9 mouse cellular contexts compared by ENCODE assay signal in genomic region chr7:99375455-99375854, GRCm38 (mm10). TPM values are rescaled to one million over a fixed set of nuclear protein-coding genes. Genes with fewer than 3 reads are reported as not detected.
A peak's percentile ranks its signal among the peaks of the same experiment; 100 is the strongest.
DNase-seq lines count a peak whose midpoint lies in the region; ATAC-seq and TF ChIP-seq lines count a peak whose summit lies in the region.
"Had no signal": no experiment of that assay in that cellular context is flagged by ENCODE, and none has a peak within 500 bp of the region (broad histone marks: within the 10 kb centered on the region; RNA-seq: fewer than 3 reads in every experiment).

No protein-coding gene starts in this region.

- H3K27me3 ChIP-seq in kidney, embryonic 16.5 days (ENCODE audit: insufficient read depth, low read length) = 0 out of 2 replicates have a peak, but pooled peaks cover 4% of the 10 kb centered on the region
- no peaks in the 10 kb centered on the region; the same call in 1 of the 2 replicates for H3K27me3 ChIP-seq in liver, postnatal 0 days (ENCODE audit: insufficient read depth, low read length)

- H3K4me2 ChIP-seq in kidney, embryonic 16.5 days (replicated peaks; ENCODE audit: low read depth, low read length) = no peak overlapping the region
- no peak overlapping the region for H3K4me2 ChIP-seq in liver, postnatal 0 days (ENCODE audit: low read depth, low read length)

- H3K4me1 ChIP-seq in kidney, embryonic 16.5 days (ENCODE audit: insufficient read depth, low read length) = peaks cover 12% of the 10 kb centered on the region; the same call in 1 of the 2 replicates
- H3K4me1 ChIP-seq in liver, postnatal 0 days (ENCODE audit: insufficient read depth) = peaks cover under 1% of the 10 kb centered on the region

- TF ChIP-seq CTCF in liver, postnatal 0 days (IDR thresholded peaks at IDR 0.05; ENCODE audit: low read depth) = peak; percentile 85

- WGBS in kidney, embryonic 16.5 days = 7% methylated on average over 4 of the region's 4 CpGs
- WGBS in liver, postnatal 0 days (ENCODE audit: insufficient replicate concordance) = 8% methylated on average over 4 of the region's 4 CpGs

- DNase-seq in kidney, adult 9 months = peak; percentile 82
- DNase-seq in MEL-GATA-1-ER (ENCODE audit: extremely low read depth, low read depth) = peak; percentile 25
- peak; percentile 63 for DNase-seq in cerebellum, adult 9-11 months
- peak; percentile 88 for DNase-seq in induced T-regulatory cell, adult 2 months (ENCODE audit: low read depth)
- DNase-seq in liver, postnatal 0 days = peak; percentile 82
- DNase-seq in right cerebral cortex, postnatal 4 days = peak; percentile 90
- no peak for DNase-seq in Muller cell, postnatal 12 days (ENCODE audit: inconsistent ontology term)

- no peak for ATAC-seq in kidney, embryonic 16.5 days (ENCODE audit: low FRiP score, low TSS enrichment)
- ATAC-seq in liver, postnatal 0 days = no peak

- TF ChIP-seq EP300 in liver, postnatal 0 days (IDR thresholded peaks at IDR 0.05; ENCODE audit: low read depth) = no peak

- no peak overlapping the region for H3K27ac ChIP-seq in kidney, embryonic 16.5 days (ENCODE audit: low read length)
- no peak overlapping the region for H3K27ac ChIP-seq in liver, postnatal 0 days (ENCODE audit: low read depth)

- no peaks in the 10 kb centered on the region for H3K36me3 ChIP-seq in kidney, embryonic 16.5 days (ENCODE audit: insufficient read depth, low read length)
- H3K36me3 ChIP-seq in liver, postnatal 0 days (replicated peaks; ENCODE audit: insufficient read depth, low read length) = no peaks in the 10 kb centered on the region

- no peak overlapping the region for H3K9ac ChIP-seq in kidney, embryonic 16.5 days (replicated peaks; ENCODE audit: low read length)
- H3K9ac ChIP-seq in liver, postnatal 0 days (replicated peaks) = no peak overlapping the region

- H3K9me3 ChIP-seq in kidney, embryonic 16.5 days (ENCODE audit: low read length) = no peaks in the 10 kb centered on the region
- no peaks in the 10 kb centered on the region for H3K9me3 ChIP-seq in liver, postnatal 0 days (ENCODE audit: low read length)

- no peak overlapping the region for H3K4me3 ChIP-seq in kidney, embryonic 16.5 days (ENCODE audit: low read length)
- no peak overlapping the region for H3K4me3 ChIP-seq in liver, postnatal 0 days (ENCODE audit: low read depth, low read length)
- H3K4me3 ChIP-seq: erythroblast, embryonic 14.5 days had no signal

RNA-seq across cellular contexts. Expression of gene Gdpd5, which starts 5.8 kb away (rescaled TPM):
- polyA plus RNA-seq in kidney, embryonic 16.5 days (2015; fragmentation: Nextera tagmentation; extraction: Ambion mirVana) = 20.5 TPM in 2 replicates
- polyA plus RNA-seq in liver, postnatal 0 days (2015; fragmentation: Nextera tagmentation; extraction: Ambion mirVana) = 1.7 TPM in 2 replicates

RNA-seq across cellular contexts. Expression of gene Serpinh1, which starts 22.4 kb away (rescaled TPM):
- 1,752 and 1,857 TPM in 2 replicates for polyA plus RNA-seq in kidney, embryonic 16.5 days (2015; fragmentation: Nextera tagmentation; extraction: Ambion mirVana)
- 24.0 and 29.6 TPM in 2 replicates for polyA plus RNA-seq in liver, postnatal 0 days (2015; fragmentation: Nextera tagmentation; extraction: Ambion mirVana)

Comparison
In these comparisons a context has a peak if more than half of its experiments do, and no peak if none do; other contexts are left out.
1. RNA of gene Serpinh1, which starts 22.4 kb away (polyA plus RNA-seq): 1,752 to 1,857 TPM in kidney, embryonic 16.5 days; 24.0 to 29.6 TPM in liver, postnatal 0 days; every median in the first group is over 10 times any median in the second.